Mouse (Mus musculus) E14TG2a.4 (cell line): ENCODE results near the gene Slc35e4.

Experiments used
- CTCF ChIP-seq: conservative IDR thresholded peaks from 2 replicates; pipeline ENCODE4 v1.5.1; 2014; ENCODE audit warnings: low read length
- NANOG ChIP-seq: IDR thresholded peaks from 2 replicates; pipeline ENCODE4 v1.6.1; 2014; ENCODE audit warnings: borderline replicate concordance, low read length, mixed read lengths

DNA sequence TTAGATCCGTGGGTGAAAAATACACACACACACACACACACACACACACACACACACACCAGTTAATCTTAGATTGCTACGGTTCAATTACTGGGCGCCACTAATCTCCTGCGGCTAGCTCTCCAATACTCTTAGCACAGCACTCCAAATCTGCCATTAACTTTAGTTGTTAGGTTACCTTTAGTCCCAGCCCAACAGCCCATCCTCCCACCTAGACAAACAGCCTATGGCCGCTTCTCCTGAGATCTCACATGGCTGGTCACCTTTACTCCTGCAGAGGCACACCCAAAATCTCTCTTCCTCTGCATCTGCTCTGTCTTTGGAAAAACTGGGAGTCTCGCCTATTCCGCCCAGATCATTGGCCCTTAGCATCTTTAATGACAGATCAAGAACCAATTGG is 26.9 kb upstream of the Slc35e4 start:
- TF ChIP-seq NANOG (no peak), CTCF (no peak)
